Comparison of ENCODE assay signal across 21 mouse cellular contexts in genomic region chr3:67505286-67505685, GRCm38 (mm10). TPM values are rescaled to one million over a fixed set of nuclear protein-coding genes. Genes with fewer than 3 reads are reported as not detected.
"Had no signal": no experiment of that assay in that cellular context is flagged by ENCODE, and none has a peak within 500 bp of the region (broad histone marks: within the 10 kb centered on the region; RNA-seq: fewer than 3 reads in every experiment).

No protein-coding gene starts in this region.

- H3K4me2 ChIP-seq: lung, embryonic 14.5 days; midbrain, embryonic 12.5 days; neural tube, embryonic 13.5 days; neural tube, embryonic 15.5 days had no signal

- DNase-seq: lung, adult 18-20 months; lung, embryonic 14.5 days; lung, postnatal 10 days; lung, postnatal 4 days; midbrain, embryonic 14.5 days; retina, postnatal 1 day; right cerebral cortex, adult 18-20 months; right cerebral cortex, postnatal 25 days; right cerebral cortex, postnatal 4 days; spleen, adult 18-20 months; thymus, adult 18-20 months; thymus, postnatal 14 days; thymus, postnatal 36 days had no signal

- H3K9me3 ChIP-seq: midbrain, embryonic 10.5 days; midbrain, embryonic 12.5 days; neural tube, embryonic 13.5 days; neural tube, embryonic 15.5 days had no signal

- H3K27ac ChIP-seq: midbrain, embryonic 12.5 days; neural tube, embryonic 13.5 days; neural tube, embryonic 15.5 days had no signal

- H3K4me3 ChIP-seq: midbrain, embryonic 10.5 days; midbrain, embryonic 12.5 days; myocyte; neural tube, embryonic 13.5 days; neural tube, embryonic 15.5 days had no signal

- H3K4me1 ChIP-seq: neural tube, embryonic 13.5 days; neural tube, embryonic 15.5 days had no signal

- H3K36me3 ChIP-seq: midbrain, embryonic 10.5 days; midbrain, embryonic 12.5 days; neural tube, embryonic 13.5 days; neural tube, embryonic 15.5 days had no signal

- H3K27me3 ChIP-seq: neural tube, embryonic 13.5 days; neural tube, embryonic 15.5 days had no signal

- H3K9ac ChIP-seq: lung, embryonic 14.5 days; midbrain, embryonic 12.5 days; neural tube, embryonic 13.5 days; neural tube, embryonic 15.5 days had no signal

- ATAC-seq: midbrain, embryonic 16.5 days had no signal

RNA-seq across cellular contexts. Expression of gene Rarres1, which starts 10.0 kb away (rescaled TPM):
- total RNA-seq: megakaryocyte, adult 5-6 weeks; megakaryocyte-erythroid progenitor cell, adult 5-6 weeks had no signal
- polyA plus RNA-seq: myocyte had no signal
